Mouse (Mus musculus) forebrain, postnatal 0 days (tissue): Measurements from ENCODE around the gene Cfap97d1. TPM values are rescaled to one million over a fixed set of nuclear protein-coding genes. Genes with fewer than 3 reads are reported as not detected.

ENCODE experiments used
- ATAC-seq: fragments of 200-750 bp; cut with Nextera tagmentation; 2 replicates; pipeline ENCODE4 v1.8.0; 2017; ENCODE audit warnings: mild to moderate bottlenecking, moderate library complexity
- DNase-seq: peaks from one replicate; pipeline ENCODE4 v3.0.0-alpha.2; 2015
- H3K27ac ChIP-seq: fragments of 300-500 bp; sonication (generic); 2 replicates; pipeline ENCODE4 v1.5.1; 2014; ENCODE audit warnings: low read depth, mild to moderate bottlenecking, antibody characterized with exemption, low read length, moderate library complexity, mixed read lengths
- H3K27me3 ChIP-seq: fragments of 300-500 bp; sonication (generic); 2 replicates; pipeline ENCODE4 v1.6.1; 2014; ENCODE audit warnings: mild to moderate bottlenecking, low read length, mixed read lengths; ENCODE audit not compliant: insufficient read depth
- H3K36me3 ChIP-seq: fragments of 300-500 bp; sonication (generic); 2 replicates; pipeline ENCODE4 v1.6.1; 2014; ENCODE audit warnings: mild to moderate bottlenecking, moderate library complexity; ENCODE audit not compliant: insufficient read depth
- H3K4me1 ChIP-seq: fragments of 300-500 bp; sonication (generic); 2 replicates; pipeline ENCODE4 v1.6.1; 2014; ENCODE audit warnings: antibody characterized with exemption; ENCODE audit not compliant: insufficient read depth
- H3K4me2 ChIP-seq: fragments of 300-500 bp; sonication (generic); 2 replicates; pipeline ENCODE4 v1.6.1; 2014; ENCODE audit warnings: low read depth, mild to moderate bottlenecking, moderate library complexity
- H3K4me3 ChIP-seq: fragments of 300-500 bp; sonication (generic); 2 replicates; pipeline ENCODE4 v1.5.1; 2014; ENCODE audit warnings: low read depth, low read length, mixed read lengths
- H3K9ac ChIP-seq: fragments of 300-500 bp; sonication (generic); 2 replicates; pipeline ENCODE4 v1.6.1; 2014; ENCODE audit warnings: mild to moderate bottlenecking
- H3K9me3 ChIP-seq: fragments of 300-500 bp; sonication (generic); 2 replicates; pipeline ENCODE4 v1.6.1; 2016; ENCODE audit warnings: low read length
- CTCF ChIP-seq: sonication (generic); IDR thresholded peaks from 2 replicates; pipeline ENCODE4 v1.5.1; 2016; ENCODE audit warnings: antibody characterized with exemption, control low read depth, low read depth
- WGBS: fragments of 180-500 bp; shearing (Covaris S2); extraction: QIAGEN DNeasy Blood & Tissue Kit; methylation state at CpG from one replicate; pipeline ENCODE4 v1.1.7; 2014; 5-methylcytosine and 5-hydroxymethylcytosine counted together
- polyA plus RNA-seq: library from polyadenylated mRNA; unstranded; fragments of >200 nt; fragmentation: Nextera tagmentation; extraction: Ambion mirVana; gene quantifications from 2 replicates; pipeline ENCODE4 v1.2.1, GENCODE M21; 2015
- total RNA-seq: library from RNA; depleted of rRNA; stranded (reverse); fragments of >200 nt; gene quantifications from 2 replicates; pipeline ENCODE4 v1.2.3, GENCODE M21; 2014

Cfap97d1 gene
- total and polyA plus RNA-seq, 2 experiments from 2014 or later, result not detected

DNA sequence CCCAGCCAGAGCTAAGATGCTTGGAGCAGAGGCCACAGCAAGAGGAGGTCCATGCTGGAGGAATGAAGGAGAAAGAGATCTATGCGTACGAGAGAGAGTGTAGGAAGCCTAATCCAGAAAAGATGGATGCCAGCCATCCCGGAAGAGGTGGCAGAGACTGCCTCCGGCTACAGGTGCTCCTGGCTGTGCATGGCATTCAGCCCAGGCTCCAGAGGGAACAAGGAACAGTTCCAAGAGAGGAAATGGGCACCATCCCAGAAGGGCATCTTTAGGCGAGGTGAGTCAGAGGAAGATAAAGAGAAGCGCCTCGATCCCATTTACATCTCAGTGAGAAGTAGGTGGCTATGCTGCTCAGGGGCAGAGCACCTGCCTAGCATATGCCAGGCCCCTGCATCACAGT, 47.1 kb downstream of the Cfap97d1 start:
- 48% methylated on average over 7 of the region's 7 CpGs for WGBS
- Histone ChIP-seq H3K4me1 (0 out of 2 replicates have a peak, but pooled peaks cover 7% of the 10 kb centered on the region), H3K4me2 (no peak overlapping the region), H3K27ac (no peak overlapping the region), H3K27me3 (no peaks in the 10 kb centered on the region), H3K4me3 (no peak overlapping the region), H3K9ac (no peak overlapping the region), H3K36me3 (no peaks in the 10 kb centered on the region), H3K9me3 (no peaks in the 10 kb centered on the region)
- no peak for ATAC-seq
- no peak for DNase-seq
- no peak for TF ChIP-seq CTCF

DNA sequence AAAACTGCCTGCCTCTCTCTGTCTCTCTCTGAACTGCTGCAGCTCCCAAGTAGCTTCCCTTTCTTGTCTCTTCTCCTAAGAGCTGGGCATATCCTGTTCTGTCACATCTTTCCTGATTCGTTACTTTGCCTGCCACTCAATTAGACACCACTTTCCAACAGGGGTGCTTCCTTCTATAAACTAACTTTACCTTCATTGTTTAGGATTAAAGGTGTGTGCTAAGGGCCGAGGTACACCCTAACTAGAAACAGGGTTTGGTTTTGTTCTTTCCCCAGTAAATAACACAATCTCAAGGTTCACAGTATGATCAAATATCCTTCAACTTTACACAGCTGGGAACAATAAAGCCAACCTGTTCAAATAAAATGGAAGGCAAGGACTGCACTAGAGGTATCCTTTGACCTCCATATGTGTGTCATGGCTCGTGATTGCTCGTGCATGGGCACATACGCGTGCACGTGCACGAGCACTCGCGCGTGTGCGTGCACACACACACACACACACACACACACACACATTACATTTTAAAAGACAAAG, 49.0 kb downstream of the Cfap97d1 start:
- H3K4me1 ChIP-seq, result no peaks in the 10 kb centered on the region
- H3K27ac ChIP-seq, result no peak overlapping the region
- H3K9me3 ChIP-seq, result no peaks in the 10 kb centered on the region
- 91% methylated on average over 12 of the region's 12 CpGs for WGBS
- DNase-seq (no peak), ATAC-seq (no peak)
- no peak overlapping the region for H3K9ac ChIP-seq
- no peak for TF ChIP-seq CTCF
- no peaks in the 10 kb centered on the region for H3K27me3 ChIP-seq
- H3K36me3 ChIP-seq, result no peaks in the 10 kb centered on the region
- no peak overlapping the region for H3K4me3 ChIP-seq
- H3K4me2 ChIP-seq, result no peak overlapping the region

- 43% methylated on average over 8 of the region's 8 CpGs for WGBS
- Histone ChIP-seq H3K9ac (no peak overlapping the region), H3K36me3 (no peaks in the 10 kb centered on the region), H3K9me3 (no peaks in the 10 kb centered on the region), H3K27me3 (no peaks in the 10 kb centered on the region), H3K4me1 (no peaks in the 10 kb centered on the region), H3K4me3 (no peak overlapping the region), H3K27ac (no peak overlapping the region), H3K4me2 (no peak overlapping the region)
- ATAC-seq (peak; percentile 34; the same call in 1 of the 2 replicates), DNase-seq (peak; percentile 45)
- no peak for TF ChIP-seq CTCF
Measured at GRCm38 (mm10) chr11:102034887-102035286, 50.8 kb downstream of the Cfap97d1 start.

DNA sequence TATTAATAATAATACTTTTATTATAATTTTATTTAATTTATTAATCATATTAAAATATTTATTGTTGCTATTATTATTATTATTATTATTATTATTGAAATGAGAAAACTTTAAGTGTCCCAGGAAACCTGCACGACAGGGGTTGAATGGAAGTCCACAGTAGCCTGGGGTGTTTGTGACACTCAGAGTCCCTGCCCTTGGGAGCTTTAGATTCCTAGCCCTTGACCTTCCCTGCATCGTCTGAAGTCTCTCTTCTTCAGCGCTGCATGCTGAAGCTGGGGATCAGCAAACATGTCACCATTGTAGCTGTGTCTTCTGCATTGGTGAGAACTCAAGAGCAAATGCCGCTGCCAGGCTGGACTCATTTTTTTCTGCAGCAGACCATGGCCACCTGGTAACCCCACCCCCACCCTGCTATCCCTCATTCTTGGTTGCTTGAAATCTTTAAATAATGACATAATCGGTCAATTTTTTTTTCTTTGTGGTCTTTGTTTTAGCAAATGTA, 51.4 kb downstream of the Cfap97d1 start:
- Histone ChIP-seq H3K9ac (no peak overlapping the region), H3K27me3 (no peaks in the 10 kb centered on the region), H3K9me3 (no peaks in the 10 kb centered on the region), H3K27ac (no peak overlapping the region), H3K4me2 (no peak overlapping the region), H3K4me3 (no peak overlapping the region), H3K4me1 (no peaks in the 10 kb centered on the region), H3K36me3 (no peaks in the 10 kb centered on the region)
- WGBS, result 76% methylated on average over 5 of the region's 5 CpGs
- TF ChIP-seq CTCF, result no peak
- ATAC-seq, result no peak
- DNase-seq, result no peak

GRCm38 (mm10) chr11:102036336-102036735, 52.3 kb downstream of the Cfap97d1 start:
- TF ChIP-seq CTCF, result no peak
- WGBS, result 73% methylated on average over 7 of the region's 7 CpGs

GRCm38 (mm10) chr11:102037789-102038188, 53.7 kb downstream of the Cfap97d1 start:
- H3K27ac ChIP-seq, result no peak overlapping the region
- 77% methylated on average over 6 of the region's 6 CpGs for WGBS
- TF ChIP-seq CTCF, result no peak
- no peak overlapping the region for H3K4me2 ChIP-seq
- H3K4me3 ChIP-seq, result no peak overlapping the region
- H3K27me3 ChIP-seq, result no peaks in the 10 kb centered on the region
- no peaks in the 10 kb centered on the region for H3K4me1 ChIP-seq
- no peak for DNase-seq
- ATAC-seq, result no peak
- H3K9ac ChIP-seq, result no peak overlapping the region
- H3K9me3 ChIP-seq, result no peaks in the 10 kb centered on the region
- no peaks in the 10 kb centered on the region for H3K36me3 ChIP-seq

More at GRCm38 (mm10) chr11:102036336-102036735, 52.3 kb downstream of the Cfap97d1 start:
- H3K9me3 ChIP-seq, result no peaks in the 10 kb centered on the region
- H3K27me3 ChIP-seq, result no peaks in the 10 kb centered on the region
- H3K27ac ChIP-seq, result no peak overlapping the region
- no peak overlapping the region for H3K4me3 ChIP-seq
- no peak overlapping the region for H3K4me2 ChIP-seq
- no peak for DNase-seq
- no peaks in the 10 kb centered on the region for H3K36me3 ChIP-seq
- no peak overlapping the region for H3K9ac ChIP-seq
- no peak for ATAC-seq
- H3K4me1 ChIP-seq, result no peaks in the 10 kb centered on the region

- H3K4me3 ChIP-seq, result no peak overlapping the region
- H3K9ac ChIP-seq, result no peak overlapping the region
- H3K36me3 ChIP-seq, result no peaks in the 10 kb centered on the region
- H3K4me1 ChIP-seq, result no peaks in the 10 kb centered on the region
- no peaks in the 10 kb centered on the region for H3K27me3 ChIP-seq
- H3K9me3 ChIP-seq, result no peaks in the 10 kb centered on the region
- DNase-seq (no peak), ATAC-seq (no peak)
- no peak for TF ChIP-seq CTCF
- WGBS, result 65% methylated on average over 13 of the region's 13 CpGs
- no peak overlapping the region for H3K4me2 ChIP-seq
- no peak overlapping the region for H3K27ac ChIP-seq
Measured at GRCm38 (mm10) chr11:102039487-102040137, 55.5 kb downstream of the Cfap97d1 start.
